Mouse (Mus musculus): ENCODE results near the gene Meis2.

Gene Meis2

DNA sequence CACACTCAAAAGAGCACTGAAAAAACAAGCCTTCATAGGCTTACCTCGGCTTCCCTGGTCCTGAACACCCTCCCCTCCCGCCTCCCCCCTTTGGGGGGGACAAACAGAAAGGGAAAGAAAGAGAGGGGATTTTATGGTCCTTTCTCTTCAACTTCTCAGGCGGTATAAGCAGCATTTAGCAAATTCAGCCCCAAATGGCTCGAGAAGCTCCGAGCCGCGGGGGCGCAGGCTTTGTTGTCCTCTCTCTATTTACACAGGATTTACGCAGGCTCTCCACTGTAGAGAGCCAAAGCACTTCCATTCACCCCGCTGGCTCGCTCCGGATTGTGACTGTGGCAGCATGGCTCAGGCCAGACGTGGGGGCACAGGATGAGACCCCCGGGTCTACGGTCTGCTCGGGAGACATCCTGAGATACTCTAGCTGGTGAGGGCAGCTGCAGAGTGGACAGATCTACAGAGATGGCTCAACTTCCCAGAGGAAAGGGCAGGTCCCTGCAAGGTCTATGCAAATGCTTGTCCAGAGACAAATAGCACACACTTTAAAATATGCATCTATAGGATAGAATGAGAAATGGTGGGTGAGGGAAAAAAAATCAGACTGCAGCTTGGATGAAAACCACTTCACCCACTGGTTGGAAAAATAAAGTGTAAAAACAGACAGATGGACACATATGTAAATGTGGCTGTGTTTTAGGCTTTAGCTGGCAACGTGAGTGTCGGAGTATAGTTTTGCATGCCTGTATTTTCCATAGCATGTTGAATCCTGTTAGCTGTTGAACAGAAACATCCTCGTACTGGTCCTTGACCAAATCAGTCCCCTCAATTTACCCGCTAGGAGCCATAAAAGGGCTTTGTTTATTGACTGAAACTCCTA, 56.3 kb downstream of the Meis2 start:
- peak in 1 of 2 experiments; percentile 65 for DNase-seq (ENCODE audit: inconsistent age in 2 of 2, low spot score in 1 of 2)

DNA sequence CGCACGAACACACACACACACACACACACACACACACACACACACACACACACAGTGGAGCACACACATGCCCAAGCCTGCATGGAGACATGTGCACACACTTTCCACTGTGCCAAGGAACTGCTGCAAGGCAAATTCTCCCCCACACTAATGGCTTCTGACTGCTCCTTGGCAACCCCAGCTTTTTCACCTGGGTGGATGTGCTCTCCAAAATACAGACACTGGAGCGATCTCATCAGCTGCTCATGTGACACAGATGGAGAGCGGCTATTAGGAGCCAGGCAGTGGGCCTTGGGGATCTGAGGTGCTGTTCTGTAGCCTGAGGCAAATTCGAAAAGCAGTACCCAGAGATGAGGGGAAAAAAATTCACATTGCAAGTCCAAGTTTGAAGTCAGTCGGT, 63.3 kb downstream of the Meis2 start:
- DNase-seq (ENCODE audit: inconsistent age in 2 of 2, low spot score in 1 of 2) = peak in 1 of 2 experiments; percentile 69

DNA sequence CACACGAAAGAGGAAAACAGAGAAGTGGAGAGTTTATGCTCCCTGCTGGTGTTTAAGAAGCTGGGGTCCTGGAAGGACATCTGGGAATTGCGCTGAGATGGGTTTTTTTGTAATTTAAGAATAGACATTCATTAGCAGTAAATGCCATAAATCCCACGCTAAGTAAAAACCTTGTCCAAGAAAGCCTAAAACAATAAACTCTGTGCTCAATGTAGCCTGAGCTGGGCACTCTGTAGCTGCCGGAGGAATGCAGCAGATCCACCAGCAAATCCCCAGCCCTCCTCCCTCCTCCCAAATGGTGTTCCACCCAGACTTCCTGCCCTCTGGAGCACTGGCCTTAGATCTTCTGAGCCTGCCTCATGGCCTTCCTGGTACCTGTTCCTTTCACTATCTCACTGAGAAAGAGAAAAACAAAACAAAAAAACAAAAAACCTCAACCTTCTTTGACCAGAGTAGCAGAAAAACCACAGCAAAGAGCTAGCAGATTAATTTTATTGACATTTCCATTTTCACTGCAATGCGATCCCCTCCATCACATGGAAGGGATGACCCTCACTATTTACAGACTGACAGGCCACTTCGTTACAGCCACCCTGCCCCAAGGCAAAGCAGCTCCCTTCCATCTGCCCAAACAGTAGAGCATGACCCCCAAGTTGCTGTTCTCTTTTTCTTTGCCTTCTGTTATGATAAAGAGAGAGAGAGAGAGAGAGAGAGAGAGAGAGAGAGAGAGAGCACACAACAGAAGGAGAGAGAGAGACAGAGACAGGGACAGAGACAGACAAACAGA, 64.1 kb downstream of the Meis2 start:
- peak in 1 of 2 experiments; percentile 72 for DNase-seq (ENCODE audit: inconsistent age in 2 of 2, low spot score in 1 of 2)

DNA sequence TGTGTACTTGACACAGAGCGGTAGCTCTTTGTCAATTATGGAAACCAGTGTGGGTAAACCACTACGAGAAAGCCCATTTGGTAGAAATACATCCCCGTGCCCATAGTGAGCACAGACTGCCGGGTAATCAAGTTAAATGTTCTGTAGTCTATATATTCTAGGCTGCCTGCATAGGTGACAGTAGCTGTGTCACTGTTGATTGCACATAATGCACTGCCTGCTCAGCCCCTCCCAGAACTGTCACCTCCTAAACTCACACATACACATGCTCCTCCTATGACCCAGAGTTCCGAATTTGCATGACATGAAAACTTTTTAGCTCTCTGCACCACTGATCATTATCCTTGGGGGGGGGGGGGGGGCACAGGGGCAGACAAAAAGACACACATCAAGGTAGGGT, 65.1 kb downstream of the Meis2 start:
- DNase-seq (ENCODE audit: inconsistent age in 2 of 2, low spot score in 1 of 2) = no peak

DNA sequence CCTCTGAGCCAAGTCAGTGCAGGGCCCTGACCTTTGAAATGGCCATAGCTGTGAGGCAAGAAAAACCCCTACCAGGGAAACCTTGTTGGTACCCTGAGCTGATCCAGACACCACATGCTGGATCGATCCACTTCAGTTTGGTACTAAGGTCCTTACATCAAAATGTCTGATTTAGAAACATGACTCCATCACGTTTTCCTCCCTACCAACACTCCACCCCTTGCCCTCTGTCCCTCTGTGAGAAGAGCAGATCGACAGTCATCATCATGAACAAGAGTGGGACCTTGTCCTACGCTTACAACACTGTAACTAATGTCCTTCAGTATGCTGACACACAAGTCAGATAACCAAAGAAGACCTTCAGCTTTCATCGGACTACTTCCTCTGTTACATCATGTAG, 66.8 kb downstream of the Meis2 start:
- DNase-seq (ENCODE audit: inconsistent age in 2 of 2, low spot score in 1 of 2) = peak; percentile 76 to 92

DNA sequence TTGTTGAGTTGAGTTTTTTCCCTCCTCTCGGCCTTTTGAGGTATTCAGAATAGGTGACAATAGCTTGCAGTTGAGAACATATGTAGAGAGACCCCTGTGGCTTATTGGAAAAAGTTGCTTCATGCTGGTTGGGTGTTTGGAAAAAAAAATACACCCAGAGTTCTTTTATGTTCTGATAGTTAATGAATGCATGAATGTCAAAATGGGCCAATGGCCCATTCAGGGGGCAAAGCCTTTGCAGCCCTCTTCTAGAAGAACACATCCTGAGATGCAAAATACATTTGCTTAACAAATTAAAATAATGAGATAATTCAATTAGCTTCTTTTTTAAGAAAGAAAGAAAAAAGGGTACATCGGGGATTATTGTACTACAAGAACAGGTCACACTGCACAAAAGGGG, 69.2 kb downstream of the Meis2 start:
- DNase-seq (ENCODE audit: inconsistent age in 2 of 2, low spot score in 1 of 2) = no peak

DNA sequence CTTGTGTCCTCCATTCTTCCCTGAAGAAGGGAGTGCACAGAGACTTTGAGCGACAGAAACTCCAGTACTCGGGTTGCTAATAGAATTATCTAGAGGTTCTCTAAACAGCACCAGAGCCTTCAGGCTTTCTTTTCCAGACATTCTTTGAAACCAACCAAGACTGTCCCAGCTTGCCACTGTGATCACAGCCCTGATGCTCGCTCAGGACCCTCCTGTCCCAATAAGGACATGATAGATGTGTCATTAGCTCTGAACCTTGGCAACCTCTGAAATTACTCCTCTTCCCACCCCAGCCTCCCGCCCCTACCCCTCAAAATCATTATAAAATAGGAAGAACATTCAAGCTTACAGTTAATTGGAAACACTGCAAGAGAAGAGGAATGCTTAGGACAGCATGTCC, 71.8 kb downstream of the Meis2 start:
- DNase-seq (ENCODE audit: inconsistent age in 2 of 2, low spot score in 1 of 2) = no peak

DNA sequence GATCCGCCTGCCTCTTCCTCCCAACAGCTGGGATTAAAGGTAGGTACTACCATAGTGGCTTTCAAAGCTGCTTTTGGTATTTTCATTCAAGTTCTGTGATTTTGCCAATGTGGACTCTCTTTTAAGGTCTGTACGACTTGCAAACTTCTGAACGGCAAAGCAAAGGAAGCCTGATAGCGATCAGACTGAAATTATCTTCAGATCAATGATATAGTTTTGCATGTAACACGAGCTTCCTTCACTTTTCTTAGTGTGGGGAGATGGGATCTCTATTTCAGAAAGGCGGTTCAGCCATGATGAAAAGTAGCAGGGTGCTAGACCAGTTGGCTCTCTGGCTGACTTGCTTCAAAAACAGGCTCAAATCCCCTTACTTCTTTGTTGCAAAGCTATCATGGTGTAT, 76.4 kb downstream of the Meis2 start:
- DNase-seq (ENCODE audit: inconsistent age in 2 of 2, low spot score in 1 of 2) = peak in 1 of 2 experiments; percentile 70

DNA sequence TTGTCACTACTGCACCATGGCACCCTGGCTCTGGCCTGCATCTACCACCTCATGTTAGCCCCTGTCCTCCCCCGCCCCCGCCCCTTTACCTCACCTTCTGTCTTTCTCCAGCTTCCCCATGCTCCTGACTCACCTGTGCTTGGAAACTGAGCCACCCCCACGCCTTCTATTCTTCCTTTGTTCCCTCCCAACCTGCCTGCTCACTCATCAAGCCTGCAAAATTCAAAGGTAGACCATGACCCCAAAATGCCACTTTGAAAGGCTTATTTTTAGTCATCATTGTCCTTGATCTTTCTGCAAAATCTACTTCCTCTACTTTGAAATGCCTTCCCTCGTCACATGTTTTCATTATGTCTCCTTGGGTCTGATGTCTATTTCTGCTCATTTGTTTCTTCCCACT, 77.2 kb downstream of the Meis2 start:
- peak; percentile 73 to 89 for DNase-seq (ENCODE audit: inconsistent age in 2 of 2, low spot score in 1 of 2)

DNA sequence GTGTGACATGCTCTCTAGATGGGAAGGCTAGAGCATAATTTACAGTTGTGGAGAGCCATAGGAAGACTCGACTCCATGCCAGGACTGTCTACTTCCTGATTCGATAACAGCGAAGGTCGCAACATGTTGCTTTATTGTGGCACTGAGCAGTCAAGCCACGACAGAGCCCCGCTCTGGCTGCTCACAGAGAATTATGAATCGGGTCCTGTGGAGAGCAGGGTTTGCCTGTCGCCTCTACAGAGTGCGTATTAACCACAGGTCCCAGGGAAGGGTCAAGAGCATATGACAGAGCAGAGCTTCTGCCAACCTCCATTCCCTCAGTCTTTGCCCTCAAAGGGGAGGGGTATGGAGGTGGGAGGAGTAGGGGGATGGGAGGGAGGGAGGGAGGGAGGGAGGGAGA, 80.7 kb downstream of the Meis2 start:
- DNase-seq (ENCODE audit: inconsistent age in 2 of 2, low spot score in 1 of 2) = peak in 1 of 2 experiments; percentile 58

DNA sequence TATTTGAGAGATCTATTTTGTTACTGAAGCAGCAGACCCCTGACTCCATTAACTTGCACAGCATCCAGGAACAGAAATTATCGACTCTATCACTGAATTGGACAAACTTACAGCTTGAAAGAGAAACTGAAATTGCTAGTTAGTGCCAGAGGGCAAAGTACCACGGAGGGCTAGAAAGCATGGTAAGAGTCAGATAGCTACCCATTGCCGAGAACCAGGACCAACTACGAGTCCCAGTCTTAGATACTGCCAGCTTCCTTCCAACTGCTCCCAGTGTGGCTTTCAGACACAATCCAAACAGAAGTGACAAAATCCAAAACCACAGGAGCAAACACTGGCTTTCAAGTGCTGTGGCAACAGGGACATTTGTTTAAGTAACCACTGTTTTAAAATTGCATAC, 81.2 kb downstream of the Meis2 start:
- peak in 1 of 2 experiments; percentile 72 for DNase-seq (ENCODE audit: inconsistent age in 2 of 2, low spot score in 1 of 2)

DNA sequence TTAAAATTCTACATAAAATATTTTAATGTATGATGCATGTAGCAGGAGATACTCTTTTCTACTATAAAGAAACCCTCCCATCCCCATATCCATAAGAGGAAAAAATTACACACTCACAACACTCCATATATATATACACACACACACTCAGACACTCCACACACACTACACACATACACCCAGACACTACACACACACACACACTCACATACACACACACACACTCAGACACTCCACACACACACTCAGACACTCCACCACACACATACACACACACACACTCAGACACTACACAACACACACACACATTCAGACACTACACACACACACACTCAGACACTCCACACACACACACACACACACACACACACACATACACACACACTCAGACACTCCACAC, 85.1 kb downstream of the Meis2 start:
- DNase-seq (ENCODE audit: inconsistent age in 2 of 2, low spot score in 1 of 2) = no peak

DNA sequence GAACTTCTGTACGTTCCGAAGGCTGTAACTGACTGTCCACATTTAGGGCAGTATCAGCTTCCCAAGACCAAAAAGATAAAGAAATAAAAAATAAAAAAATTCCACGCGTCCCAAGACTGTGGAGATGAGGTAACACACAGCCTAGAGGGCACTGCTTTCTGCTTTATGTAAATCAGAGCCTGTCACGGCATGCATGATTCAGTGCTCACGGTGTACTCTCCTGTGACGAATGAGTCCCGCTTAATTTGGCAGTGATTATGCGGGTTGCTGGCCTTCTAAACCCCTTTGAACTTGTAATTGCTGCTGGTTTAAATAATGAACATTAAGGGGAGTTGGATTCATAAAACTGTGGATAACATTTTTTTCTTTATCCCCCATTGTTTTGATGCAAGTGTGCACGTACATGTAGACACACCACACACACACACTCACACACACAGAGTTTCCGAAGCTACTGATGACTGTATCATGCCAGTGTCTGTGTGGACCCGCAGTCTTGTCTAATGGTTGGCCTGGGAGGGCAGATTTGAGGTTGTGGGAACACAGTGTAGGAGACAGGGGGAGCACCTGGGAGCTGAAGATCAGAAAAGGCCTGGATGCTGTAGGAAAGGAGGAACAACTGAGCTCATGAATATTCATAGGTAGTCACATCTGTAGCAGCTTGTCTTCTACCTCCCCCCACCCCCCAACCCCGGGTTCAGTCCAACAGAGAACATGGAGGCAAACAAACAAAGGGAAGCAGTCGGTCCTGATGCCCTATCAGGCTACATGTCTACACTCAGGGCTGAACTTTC, 85.8 kb downstream of the Meis2 start:
- DNase-seq (ENCODE audit: inconsistent age in 2 of 2, low spot score in 1 of 2) = peak; percentile 85 to 89

DNA sequence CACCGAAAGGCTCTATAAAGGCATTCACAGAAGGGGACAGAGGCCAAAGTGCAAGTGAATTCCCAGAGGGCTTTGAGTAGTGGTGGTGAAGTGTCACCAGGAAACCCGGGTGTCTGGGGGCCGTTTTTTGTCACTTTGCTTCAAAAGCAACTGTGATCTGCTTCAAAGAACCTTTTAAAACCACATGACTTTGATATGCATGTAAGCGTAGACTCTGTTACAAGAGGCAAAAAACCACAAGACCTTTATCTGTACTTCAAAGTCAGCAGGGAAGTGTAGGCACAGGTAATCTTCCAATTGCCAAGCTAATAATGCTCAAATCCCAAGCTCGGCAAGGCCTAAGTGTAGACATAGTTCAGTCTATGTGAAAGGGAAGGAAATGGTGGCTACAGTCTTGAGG, 87.0 kb downstream of the Meis2 start:
- DNase-seq (ENCODE audit: inconsistent age in 2 of 2, low spot score in 1 of 2) = no peak

DNA sequence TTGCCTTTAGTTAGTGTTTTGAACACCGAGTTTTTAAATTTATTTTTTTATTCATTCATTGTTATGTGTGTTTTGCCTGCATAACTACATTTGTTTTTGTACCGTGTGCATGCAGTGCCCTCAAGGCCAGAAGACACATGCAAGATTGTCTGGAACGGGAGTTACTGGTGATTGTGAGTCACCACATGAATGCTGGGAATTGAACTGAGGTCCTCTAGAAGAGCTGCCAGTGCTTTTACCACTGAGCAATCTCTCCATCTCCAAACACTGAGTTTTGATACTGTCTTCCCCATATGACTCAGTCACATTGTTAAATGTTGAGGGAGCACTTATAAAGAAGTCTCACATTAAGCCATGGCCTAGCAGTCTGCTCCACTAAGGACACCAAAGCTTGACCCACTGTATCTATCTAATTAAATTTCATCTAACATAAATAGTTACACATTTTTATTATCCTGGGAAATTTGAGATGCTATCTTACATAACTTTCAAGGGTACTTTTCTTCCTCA, 94.3 kb downstream of the Meis2 start:
- DNase-seq (ENCODE audit: inconsistent age in 2 of 2, low spot score in 1 of 2) = peak in 1 of 2 experiments; percentile 53

DNA sequence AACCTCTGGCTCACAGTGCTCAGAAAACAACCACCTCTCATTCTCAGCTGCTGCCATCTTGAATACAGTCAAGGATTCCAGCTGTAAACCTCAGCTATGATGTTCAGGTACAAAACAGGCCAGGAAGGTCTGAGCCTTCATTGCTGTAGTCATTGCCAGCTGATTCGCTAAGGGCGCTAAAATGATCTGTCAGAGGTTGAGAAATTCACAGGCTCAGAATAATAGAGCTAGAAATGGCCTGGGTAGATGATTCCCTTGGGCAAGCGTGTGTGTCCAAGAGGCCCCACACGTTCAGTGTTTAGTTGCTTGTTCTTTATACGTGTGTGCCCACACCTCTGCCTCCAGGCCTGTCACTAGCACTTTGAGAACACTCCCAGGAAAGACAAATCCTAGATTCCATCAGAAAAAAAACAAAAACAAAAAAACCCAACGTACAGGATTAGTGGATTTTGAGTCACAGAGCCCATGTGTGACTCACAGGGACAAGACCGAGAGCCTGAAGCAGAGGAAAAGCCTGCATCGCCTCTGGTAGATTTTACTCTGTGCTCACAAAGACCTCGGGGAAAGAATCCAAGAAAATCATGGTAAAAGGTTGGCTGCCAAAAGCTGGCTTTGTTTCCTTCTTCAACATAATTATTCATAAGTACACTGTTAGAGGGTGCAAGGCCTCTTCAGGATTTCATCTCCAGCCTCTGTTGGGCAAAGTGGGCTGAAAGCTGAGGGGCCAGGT, 95.4 kb downstream of the Meis2 start:
- DNase-seq (ENCODE audit: inconsistent age in 2 of 2, low spot score in 1 of 2) = peak; percentile 67 to 89

DNA sequence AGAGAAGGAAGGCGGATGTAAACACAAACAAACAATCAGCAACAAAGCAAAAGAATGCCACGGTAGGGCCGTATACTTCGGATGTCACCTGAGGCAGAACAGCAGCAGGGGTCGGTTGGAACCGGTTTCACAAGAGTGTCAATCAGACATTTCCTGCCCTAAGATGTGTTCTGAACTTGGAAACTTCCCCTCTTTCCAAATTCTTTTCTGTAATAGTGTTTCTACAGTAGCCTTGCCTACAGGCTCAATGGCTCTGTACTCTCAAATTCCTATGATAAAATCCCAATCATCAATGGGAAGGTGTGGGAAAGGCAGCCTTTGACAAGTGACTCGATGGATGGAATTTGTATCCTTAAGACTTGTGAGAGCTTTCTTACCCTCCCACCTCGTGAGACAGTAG, 96.4 kb downstream of the Meis2 start:
- no peak for DNase-seq (ENCODE audit: inconsistent age in 2 of 2, low spot score in 1 of 2)

DNA sequence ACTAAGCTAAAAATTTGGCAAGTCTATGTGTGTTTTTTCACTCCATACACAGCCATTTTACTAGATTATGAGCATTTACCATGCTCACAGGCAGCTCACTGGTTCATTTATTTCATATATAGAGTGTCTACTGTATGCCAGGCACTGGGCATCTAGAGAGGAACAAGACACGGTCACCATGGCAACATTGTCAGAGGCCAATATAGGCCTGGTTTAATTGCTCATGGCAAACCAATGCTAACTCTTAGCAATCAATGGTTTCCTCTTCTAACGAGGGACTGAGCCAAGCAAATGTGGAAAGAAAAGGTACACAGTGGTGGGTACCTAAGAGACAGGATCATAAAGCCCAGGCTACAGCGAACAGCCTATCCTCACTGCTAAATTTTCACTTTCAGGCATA, 100.7 kb downstream of the Meis2 start:
- no peak for DNase-seq (ENCODE audit: inconsistent age in 2 of 2, low spot score in 1 of 2)

DNA sequence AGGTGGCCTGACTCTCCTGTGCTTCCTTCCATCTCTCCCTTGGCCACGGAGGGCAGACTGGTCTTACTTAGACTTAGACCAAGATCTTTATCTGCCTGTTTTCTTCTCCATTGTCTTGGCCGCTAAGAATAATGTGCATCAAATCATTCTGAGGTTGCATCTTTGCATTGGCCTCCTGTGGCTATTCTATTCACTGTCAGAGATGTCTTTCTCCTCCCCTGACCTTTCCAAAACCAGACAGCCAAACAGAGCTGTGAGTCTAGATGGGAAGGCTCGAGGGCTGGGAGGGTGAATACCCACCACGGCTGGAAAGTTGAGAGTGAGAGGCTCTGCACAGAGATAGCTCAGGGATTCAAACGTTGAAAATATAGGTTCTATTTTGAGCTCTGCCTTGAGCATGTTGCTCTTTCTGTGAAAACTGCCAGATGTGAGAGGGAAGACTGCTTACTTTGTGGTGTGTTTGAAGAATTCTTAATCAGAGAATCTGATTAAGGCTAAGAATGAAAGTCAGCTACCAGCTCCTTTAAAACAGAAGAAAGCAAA, 102.3 kb downstream of the Meis2 start:
- DNase-seq (ENCODE audit: inconsistent age in 2 of 2, low spot score in 1 of 2) = peak in 1 of 2 experiments; percentile 56

DNA sequence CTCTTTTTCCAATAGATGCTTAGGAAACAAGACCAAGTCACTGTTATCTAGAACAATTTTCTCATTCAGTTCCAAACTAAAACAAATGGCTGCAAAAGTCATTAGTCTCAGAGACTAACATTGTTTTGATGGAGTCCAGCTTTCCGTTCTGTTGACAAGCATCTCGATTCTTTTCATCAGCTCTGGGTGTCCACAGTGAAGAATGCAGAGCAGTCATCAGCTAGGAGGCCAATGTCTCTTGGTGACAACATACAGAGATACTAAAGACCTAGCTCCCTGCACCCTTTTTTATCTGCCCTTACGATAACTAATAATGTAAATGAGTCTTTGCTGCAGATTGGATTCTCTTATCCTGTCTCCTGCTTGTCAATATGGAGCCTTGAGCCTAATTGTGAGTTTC, 102.9 kb downstream of the Meis2 start:
- no peak for DNase-seq (ENCODE audit: inconsistent age in 2 of 2, low spot score in 1 of 2)
